Mouse (Mus musculus): Measurements from ENCODE around the gene Tkt.
"Not testable (repeated sequence)": the region's sequence is repeated elsewhere in the genome, so short reads cannot be mapped to it uniquely, and the experiment has no call there.

The Tkt gene

DNA sequence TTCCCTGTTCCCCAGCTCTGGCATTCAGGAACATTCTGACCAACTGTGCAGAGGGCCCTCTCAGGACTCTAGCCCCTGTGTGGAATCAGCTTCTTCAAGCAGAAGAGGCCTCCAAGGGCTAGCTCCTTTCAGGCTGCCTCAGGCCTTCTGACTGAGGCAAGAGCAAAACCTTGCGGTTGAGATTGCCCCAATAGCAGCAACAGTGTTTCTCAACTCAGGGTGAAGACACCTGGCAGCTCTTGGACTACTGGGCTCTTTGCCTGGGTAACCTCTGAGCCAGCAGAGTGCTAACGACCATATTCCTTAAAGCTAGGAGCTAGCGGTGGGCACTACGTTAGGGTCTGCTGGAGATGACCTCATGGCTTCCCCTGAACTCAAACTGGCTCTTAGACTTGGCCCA lies 5.0 kb downstream of the Tkt start:
- DNase-seq (ENCODE audit: low spot score in 2 of 2): no peak

DNA sequence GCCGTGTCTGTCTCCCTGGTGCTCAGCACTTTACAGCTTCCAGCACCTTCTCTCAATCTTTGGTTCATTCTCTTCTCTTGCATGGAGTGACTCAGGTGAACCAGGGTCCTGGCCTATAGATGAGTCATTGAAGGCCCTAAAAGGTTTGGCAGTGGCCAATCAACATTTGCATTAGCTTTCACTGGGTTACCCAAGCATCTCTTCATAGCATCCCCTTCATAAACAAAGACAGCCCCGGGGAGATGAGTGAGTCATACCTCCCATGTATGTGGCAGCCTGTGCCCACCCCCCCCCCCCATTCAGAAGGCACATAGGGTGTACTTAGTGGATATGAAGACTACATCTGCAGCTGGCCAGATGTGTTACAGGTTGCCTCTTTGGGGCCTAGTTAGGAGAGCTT lies 8.5 kb downstream of the Tkt start:
- DNase-seq (ENCODE audit: low spot score in 2 of 2): no peak

- DNase-seq (ENCODE audit: low spot score in 2 of 2): no peak
Measured at GRCm38 (mm10) chr14:30557730-30558129, 9.6 kb downstream of the Tkt start.

GRCm38 (mm10) chr14:30559321-30559850 lies 11.2 kb downstream of the Tkt start:
- no peak for DNase-seq (ENCODE audit: low spot score in 2 of 2)

- no peak for DNase-seq (ENCODE audit: low spot score in 2 of 2)
Measured at GRCm38 (mm10) chr14:30560803-30561389, 12.7 kb downstream of the Tkt start.

DNA sequence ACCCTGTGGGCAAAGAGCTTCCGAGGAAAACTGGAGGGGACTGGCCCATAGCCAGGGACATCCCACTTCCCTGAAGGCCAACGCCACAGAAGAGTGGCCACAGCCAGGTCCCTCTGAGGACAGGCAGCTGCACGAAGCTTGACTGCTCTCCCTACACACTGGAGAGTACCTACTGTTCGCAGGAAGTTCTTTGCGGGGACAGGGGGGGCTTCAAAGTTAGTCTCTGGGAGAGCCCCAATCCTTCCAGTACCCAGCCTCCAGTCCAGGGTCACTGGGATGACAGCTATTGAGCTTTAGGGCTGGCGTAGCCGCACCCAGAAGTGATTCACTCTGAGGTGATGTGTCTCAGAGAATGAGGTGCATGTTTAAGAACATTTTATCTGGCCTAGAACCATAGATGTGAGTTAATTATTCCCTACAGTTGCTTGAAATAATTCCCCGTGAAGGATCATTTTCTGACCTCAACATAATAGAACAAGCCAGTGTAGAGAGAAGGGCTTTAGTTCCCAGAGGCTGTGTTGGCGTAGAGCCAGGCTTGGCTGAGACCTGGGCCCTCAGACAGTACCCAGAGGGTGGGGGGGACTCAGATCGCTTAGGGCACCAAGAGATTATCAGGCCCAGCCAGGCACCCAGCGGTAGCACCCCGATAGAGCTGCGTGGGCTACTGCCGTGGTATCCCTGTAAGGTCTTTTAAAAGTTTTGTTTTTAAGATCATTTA lies 13.5 kb downstream of the Tkt start:
- DNase-seq (ENCODE audit: low spot score in 2 of 2): no peak

DNA sequence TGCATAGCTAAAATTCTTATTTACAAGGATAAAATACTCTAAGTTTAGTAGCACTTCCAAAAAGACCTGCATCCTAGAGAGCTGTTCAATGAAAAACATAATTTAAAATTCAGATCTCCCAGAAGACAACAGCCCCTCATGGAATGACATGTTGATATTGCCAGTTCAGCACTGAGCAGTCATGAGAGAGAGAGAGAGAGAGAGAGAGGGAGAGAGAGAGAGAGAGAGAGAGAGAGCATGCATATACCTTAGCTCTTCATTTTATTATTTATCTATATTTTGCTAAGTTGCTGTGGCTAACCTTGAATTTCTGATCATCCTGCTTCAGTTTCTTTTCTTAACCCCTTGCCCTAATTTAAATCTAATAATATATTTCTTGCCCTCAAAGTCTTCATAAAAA lies 14.2 kb downstream of the Tkt start:
- no peak for DNase-seq (ENCODE audit: low spot score in 2 of 2)

- DNase-seq (ENCODE audit: low spot score in 2 of 2): peak; percentile 65 to 83
Measured at GRCm38 (mm10) chr14:30564451-30564850, 16.3 kb downstream of the Tkt start.

DNA sequence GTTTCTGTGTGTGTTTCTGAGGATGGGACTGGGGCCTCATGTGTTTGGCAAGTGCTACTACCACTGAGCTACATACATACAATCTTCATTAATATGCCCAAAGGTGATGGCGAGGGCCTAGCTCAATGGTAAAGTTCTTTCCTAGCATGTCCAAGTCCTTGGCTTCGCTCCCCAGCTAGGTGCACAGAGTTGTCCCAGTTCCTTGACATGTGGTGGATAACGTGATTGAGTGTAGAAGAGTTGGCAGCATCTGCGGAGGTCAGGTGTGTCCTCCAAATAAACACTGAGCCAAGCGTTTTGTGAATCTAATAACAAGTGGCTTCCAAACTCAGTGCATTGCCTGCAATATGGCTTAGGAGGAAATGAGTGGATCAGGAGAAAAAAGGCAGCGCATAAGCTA lies 18.2 kb downstream of the Tkt start:
- DNase-seq (ENCODE audit: low spot score in 2 of 2): peak in 1 of 2 experiments; percentile 54

DNA sequence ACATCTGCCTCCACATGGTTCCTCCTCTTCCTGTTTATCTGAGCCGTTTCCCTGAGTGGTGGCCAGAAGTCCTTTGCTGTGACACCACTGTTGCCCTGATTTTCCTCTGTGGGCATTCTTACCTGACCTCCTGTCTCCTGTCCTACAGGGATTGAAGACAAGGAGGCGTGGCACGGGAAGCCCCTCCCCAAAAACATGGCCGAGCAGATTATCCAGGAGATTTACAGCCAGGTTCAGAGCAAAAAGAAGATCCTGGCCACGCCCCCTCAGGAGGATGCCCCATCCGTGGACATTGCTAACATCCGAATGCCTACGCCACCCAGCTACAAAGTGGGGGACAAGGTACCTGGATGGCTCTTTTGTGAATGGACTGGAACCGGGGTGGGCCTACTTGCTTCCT lies 19.9 kb downstream of the Tkt start:
- DNase-seq (ENCODE audit: low spot score in 2 of 2): no peak

DNA sequence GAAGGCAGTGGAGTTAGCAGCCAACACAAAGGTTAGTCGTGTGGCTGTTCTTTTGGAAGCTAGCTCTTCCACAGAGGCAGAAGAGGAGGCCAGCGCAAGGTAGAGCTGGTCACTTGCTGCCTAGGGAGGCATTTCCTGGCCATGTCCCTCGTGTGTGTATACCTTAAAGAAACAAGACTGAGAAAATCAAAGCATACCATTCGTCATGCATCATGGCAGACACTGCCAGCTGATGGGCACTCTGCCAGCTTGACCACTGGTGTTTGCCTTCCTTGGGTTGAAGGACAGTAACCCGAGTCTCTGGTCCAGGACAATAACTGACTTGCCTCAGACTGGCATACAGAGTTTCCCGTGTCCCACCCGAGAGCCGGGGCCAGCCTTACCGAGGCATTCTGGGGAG lies 22.1 kb downstream of the Tkt start:
- DNase-seq (ENCODE audit: low spot score in 2 of 2): no peak

- no peak for DNase-seq (ENCODE audit: low spot score in 2 of 2)
Measured at GRCm38 (mm10) chr14:30572253-30572652, 24.1 kb downstream of the Tkt start.

GRCm38 (mm10) chr14:30573235-30573634 lies 25.1 kb downstream of the Tkt start:
- no peak for DNase-seq (ENCODE audit: low spot score in 2 of 2)

GRCm38 (mm10) chr14:30573983-30574584 lies 25.9 kb downstream of the Tkt start:
- peak; percentile 64 to 76 for DNase-seq (ENCODE audit: low spot score in 2 of 2)

DNA sequence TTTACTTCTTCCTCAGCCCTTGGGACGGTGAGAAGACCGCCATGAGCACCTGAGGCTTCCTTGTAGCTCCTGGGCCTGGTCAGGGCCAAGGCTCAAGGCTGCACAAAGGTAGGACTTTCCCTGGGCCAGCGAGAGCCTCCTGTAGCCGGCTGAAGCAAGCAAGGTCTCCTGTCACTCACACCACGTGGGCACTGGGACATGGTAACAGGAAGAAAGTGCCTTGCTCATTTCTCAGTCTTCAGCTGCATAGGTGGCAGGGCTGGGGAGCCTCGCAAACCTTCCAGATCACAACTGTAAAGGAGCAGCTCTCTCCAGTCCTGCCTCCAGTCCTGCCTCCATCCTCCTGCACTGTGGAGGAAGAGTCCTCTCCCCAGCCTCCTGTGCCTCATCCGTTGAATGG lies 27.6 kb downstream of the Tkt start:
- no peak for DNase-seq (ENCODE audit: low spot score in 2 of 2)

- no peak for DNase-seq (ENCODE audit: low spot score in 2 of 2)
Measured at GRCm38 (mm10) chr14:30576260-30576659, 28.1 kb downstream of the Tkt start.

DNA sequence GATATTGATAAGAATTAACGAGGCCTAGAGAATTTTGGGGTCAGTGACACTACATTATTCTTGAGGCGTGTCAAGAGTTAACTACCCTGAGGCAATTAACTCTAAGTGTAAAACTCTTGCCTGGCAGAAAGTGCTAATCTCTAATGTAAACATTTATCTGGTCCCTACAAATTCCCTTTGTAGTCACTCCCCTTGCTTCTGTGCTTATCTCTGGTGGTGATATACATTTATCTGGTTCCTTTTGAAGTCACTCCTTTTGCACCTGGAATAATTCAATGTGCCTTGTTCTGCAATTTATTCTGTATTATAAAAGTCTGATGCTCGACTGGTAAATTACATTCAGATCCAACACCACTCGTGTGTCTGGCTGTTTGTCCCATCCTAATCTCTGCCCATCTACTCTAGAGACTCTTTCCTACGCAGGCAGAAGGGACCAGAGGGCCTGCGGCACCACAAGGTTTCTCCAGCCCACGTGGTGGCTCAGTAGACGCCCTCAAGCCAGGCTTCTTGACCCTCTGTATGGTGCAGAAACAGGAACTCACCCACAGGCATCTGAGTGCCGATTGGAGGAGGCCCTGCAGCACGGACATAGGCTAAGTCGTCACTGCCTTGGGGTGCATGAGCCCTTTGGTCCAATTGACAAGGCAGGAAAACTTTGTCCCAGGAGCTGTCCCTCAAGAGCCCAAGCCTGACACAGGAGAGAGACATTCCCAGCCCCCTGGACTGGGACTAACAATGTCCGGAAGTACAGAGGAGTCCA lies 29.3 kb downstream of the Tkt start:
- DNase-seq (ENCODE audit: low spot score in 2 of 2): not testable (repeated sequence)

DNA sequence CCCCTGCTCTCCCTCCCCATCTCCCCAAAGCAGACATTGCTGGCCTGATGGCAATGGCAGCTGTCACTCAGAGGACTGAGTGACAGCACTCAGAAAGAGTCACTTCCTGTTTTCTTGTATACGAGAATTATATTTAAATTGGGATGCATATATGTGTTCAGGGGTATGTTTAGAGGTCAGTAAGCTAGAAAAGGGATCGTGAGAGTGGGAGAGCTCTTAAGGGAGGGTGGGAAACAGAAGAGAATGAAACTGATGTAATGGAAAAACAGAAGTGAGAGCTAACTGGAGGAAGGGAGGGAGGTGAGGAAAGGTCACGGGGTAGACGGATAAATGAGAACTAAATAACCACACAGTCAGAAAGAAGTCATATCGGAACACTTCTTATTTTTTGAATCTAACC lies 31.0 kb downstream of the Tkt start:
- no peak for DNase-seq (ENCODE audit: low spot score in 2 of 2)

DNA sequence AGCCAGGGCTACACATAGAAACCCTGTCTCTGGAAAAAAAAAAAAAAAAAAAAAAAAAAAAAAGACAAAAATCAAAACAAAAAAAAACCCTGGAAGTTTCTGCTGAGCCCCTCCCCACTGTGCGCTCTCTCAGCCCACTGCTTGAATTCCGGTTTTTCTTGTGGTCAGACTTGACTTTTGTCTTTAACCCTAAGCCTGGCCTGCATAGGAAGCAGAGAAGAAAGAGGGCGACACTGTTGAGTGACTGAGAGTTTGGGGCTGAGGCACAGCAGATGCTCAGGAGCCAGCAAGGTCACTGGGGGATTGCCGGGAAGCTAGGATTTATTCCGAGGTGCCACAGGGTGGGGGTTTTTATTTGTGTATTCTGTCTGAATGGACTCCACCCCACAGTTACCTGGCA lies 31.7 kb downstream of the Tkt start:
- no peak for DNase-seq (ENCODE audit: low spot score in 2 of 2)

GRCm38 (mm10) chr14:30581238-30581637 lies 33.1 kb downstream of the Tkt start:
- DNase-seq (ENCODE audit: low spot score in 2 of 2): no peak

DNA sequence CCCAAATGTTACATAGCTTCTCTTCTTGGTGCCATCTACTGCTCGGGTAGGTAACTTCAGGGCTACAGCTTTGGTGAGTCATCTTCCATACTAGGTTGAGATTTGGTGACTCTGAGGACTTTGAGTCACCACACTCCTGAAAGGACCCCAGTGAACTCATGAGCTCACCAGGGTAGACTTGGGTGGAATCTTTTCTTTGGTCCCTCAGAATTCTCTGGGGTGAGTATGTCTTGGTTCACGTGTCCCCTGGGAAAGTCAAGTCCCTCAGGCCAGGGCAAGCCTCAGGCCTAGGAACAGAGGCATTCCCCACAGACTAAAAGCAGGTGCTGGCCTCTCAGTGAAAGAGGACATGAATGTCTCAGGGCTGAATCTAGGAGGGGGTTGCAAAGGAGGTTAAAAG lies 35.9 kb downstream of the Tkt start:
- no peak for DNase-seq (ENCODE audit: low spot score in 2 of 2)

GRCm38 (mm10) chr14:30584497-30585251 lies 36.5 kb downstream of the Tkt start:
- DNase-seq (ENCODE audit: low spot score in 2 of 2): no peak
